Mouse (Mus musculus): ENCODE measurements around the gene Mff. TPM values are rescaled to one million over a fixed set of nuclear protein-coding genes. Genes with fewer than 3 reads are reported as not detected.
A peak's percentile ranks its signal among the peaks of the same experiment; 100 is the strongest.

Gene Mff
- polyA plus RNA-seq, 1 experiment from 2014 or later = 198 TPM

DNA sequence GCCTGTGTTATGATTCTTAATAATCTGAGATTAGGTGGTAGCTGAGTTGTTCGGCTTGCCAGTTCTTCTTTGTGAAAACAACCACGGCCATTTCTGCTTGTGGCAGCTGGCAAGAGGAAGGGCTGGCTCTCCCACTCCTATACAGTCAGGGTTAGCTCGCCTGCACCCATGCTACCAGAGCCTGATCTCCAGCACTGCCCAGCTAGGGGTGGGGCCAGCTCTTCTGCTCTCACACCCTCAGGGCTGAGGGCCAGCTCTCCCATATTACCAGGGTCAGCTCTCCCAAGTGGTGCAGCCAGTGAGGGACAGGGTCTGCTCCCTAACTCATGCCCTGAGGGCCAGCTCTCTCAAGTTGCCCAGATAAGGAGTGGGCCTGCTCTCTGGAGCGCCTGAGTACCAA lies 47.7 kb downstream of the Mff start:
- H3K9me3 ChIP-seq (replicated peaks) = no peaks in the 10 kb centered on the region
- no peak overlapping the region for H3K27ac ChIP-seq
- no peak overlapping the region for H3K4me2 ChIP-seq
- no peaks in the 10 kb centered on the region for H3K27me3 ChIP-seq
- no peak overlapping the region for H3K9ac ChIP-seq
- WGBS (ENCODE audit: insufficient replicate concordance) = 70% methylated on average over 4 of the region's 4 CpGs
- no peak for DNase-seq
- H3K36me3 ChIP-seq = no peaks in the 10 kb centered on the region
- H3K4me3 ChIP-seq (replicated peaks) = no peak overlapping the region
- ATAC-seq (ENCODE audit: low read depth) = peak; percentile 20; the same call in 1 of the 2 replicates
- no peaks in the 10 kb centered on the region for H3K4me1 ChIP-seq (replicated peaks)

GRCm38 (mm10) chr1:82773208-82773607 lies 48.5 kb downstream of the Mff start:
- ATAC-seq (ENCODE audit: low read depth) = no peak
- H3K4me1 ChIP-seq (replicated peaks) = no peaks in the 10 kb centered on the region
- 63% methylated on average over 5 of the region's 5 CpGs for WGBS (ENCODE audit: insufficient replicate concordance)

DNA sequence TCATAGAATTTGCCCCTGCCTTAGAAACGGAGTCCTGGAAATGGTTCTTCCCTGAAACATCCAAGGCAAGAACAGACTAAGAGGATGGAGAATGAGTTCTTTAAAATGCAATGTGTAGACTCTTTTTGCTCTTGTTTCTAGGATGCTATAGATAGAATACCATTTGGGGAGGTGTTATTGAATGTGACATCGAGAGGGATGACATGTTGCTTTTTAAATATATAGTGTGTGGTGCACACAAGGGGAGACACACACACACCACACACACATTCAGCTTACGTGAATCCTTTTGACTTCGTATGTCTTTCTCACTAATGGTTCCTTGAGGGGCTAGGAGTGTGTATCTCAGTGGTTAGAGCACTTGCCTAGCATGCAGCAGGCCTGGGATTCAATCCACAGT lies 50.6 kb downstream of the Mff start:
- no peaks in the 10 kb centered on the region for H3K36me3 ChIP-seq
- no peak overlapping the region for H3K4me3 ChIP-seq (replicated peaks)
- ATAC-seq (ENCODE audit: low read depth) (no peak), DNase-seq (no peak)
- no peak overlapping the region for H3K4me2 ChIP-seq
- H3K27ac ChIP-seq = no peak overlapping the region
- H3K9ac ChIP-seq = no peak overlapping the region
- H3K27me3 ChIP-seq = no peaks in the 10 kb centered on the region
- H3K9me3 ChIP-seq (replicated peaks) = no peaks in the 10 kb centered on the region
- WGBS (ENCODE audit: insufficient replicate concordance) = 79% methylated on average over 4 of the region's 4 CpGs
- no peaks in the 10 kb centered on the region for H3K4me1 ChIP-seq (replicated peaks)

More at GRCm38 (mm10) chr1:82773208-82773607, 48.5 kb downstream of the Mff start:
- Histone ChIP-seq H3K4me2 (no peak overlapping the region), H3K9me3 (replicated peaks) (no peaks in the 10 kb centered on the region), H3K36me3 (no peaks in the 10 kb centered on the region), H3K27ac (no peak overlapping the region), H3K27me3 (no peaks in the 10 kb centered on the region), H3K4me3 (replicated peaks) (no peak overlapping the region), H3K9ac (no peak overlapping the region)
- DNase-seq = no peak

DNA sequence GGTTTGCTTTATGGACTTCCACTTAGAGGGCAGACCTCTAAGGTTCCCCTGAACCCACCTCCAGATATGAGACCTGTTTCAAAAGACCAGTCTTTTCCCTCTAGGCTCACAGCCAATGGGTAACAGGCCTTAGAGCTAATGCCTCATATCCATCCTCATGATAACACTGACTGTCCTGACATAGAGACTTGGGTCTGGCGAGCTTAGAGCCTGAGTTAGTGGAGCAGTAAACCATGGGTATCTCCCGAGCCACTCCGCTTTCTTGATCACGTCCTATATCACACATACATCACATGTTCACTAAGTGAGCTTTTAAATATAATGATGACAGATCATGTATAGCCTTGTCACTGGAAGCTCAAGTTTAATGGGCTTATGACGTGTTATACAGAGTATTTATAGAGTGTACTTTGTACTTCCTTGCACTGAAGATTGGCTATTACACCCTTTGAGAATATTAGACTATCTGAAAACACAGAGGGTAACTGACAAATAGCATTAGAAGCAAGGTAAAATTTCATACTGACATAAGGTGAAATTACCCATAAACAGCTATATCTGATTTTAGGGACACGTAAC lies 54.8 kb downstream of the Mff start:
- no peaks in the 10 kb centered on the region for H3K4me1 ChIP-seq (replicated peaks)
- no peak overlapping the region for H3K27ac ChIP-seq
- no peak for ATAC-seq (ENCODE audit: low read depth)
- H3K36me3 ChIP-seq = no peaks in the 10 kb centered on the region
- no peaks in the 10 kb centered on the region for H3K9me3 ChIP-seq (replicated peaks)
- no peaks in the 10 kb centered on the region for H3K27me3 ChIP-seq
- 72% methylated on average over 6 of the region's 6 CpGs for WGBS (ENCODE audit: insufficient replicate concordance)
- no peak overlapping the region for H3K4me3 ChIP-seq (replicated peaks)
- DNase-seq = no peak
- H3K4me2 ChIP-seq = no peak overlapping the region
- H3K9ac ChIP-seq = no peak overlapping the region

GRCm38 (mm10) chr1:82783559-82783958 lies 58.9 kb downstream of the Mff start:
- Histone ChIP-seq H3K27me3 (no peaks in the 10 kb centered on the region), H3K27ac (no peak overlapping the region), H3K4me1 (replicated peaks) (peaks cover 7% of the 10 kb centered on the region; the same call in 1 of the 2 replicates), H3K9me3 (replicated peaks) (no peaks in the 10 kb centered on the region), H3K36me3 (no peaks in the 10 kb centered on the region), H3K4me3 (replicated peaks) (no peak overlapping the region), H3K9ac (no peak overlapping the region), H3K4me2 (no peak overlapping the region)
- DNase-seq (no peak), ATAC-seq (ENCODE audit: low read depth) (no peak)
- WGBS (ENCODE audit: insufficient replicate concordance) = 51% methylated on average over 3 of the region's 3 CpGs

DNA sequence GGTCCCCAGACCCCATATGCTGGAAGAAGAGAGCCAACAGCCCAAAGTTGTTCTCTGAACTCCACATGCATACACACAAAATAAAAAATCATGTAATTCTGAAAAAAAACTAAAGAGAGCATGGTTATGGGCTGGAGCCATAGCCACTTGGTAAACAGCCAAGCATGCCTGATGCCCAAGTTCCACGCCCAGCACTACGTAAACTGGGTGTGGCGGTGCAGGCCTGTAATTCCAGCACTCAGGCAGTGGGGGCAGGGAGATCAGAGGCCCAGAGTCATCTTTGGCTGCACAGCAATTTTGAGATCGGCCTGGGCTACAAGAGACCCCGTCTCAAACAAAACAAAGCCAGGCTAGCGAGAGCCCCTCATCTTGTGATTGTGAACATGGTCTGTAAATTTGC lies 60.9 kb downstream of the Mff start:
- ATAC-seq (ENCODE audit: low read depth) = peak; percentile 67; the same call in 1 of the 2 replicates
- no peak for DNase-seq
- H3K27me3 ChIP-seq = no peaks in the 10 kb centered on the region

GRCm38 (mm10) chr1:82787414-82787813 lies 62.7 kb downstream of the Mff start:
- H3K4me3 ChIP-seq (replicated peaks) = no peak overlapping the region
- WGBS (ENCODE audit: insufficient replicate concordance) = 6% methylated on average over 2 of the region's 2 CpGs
- H3K4me1 ChIP-seq (replicated peaks) = peaks cover 11% of the 10 kb centered on the region
- no peak overlapping the region for H3K9ac ChIP-seq
- no peak overlapping the region for H3K4me2 ChIP-seq
- ATAC-seq (ENCODE audit: low read depth) (peak; percentile 44; the same call in 1 of the 2 replicates), DNase-seq (peak; percentile 15)
- no peaks in the 10 kb centered on the region for H3K27me3 ChIP-seq
- H3K36me3 ChIP-seq = no peaks in the 10 kb centered on the region
- H3K27ac ChIP-seq = no peak overlapping the region
- no peaks in the 10 kb centered on the region for H3K9me3 ChIP-seq (replicated peaks)

More for the DNA sequence above, 60.9 kb downstream of the Mff start:
- no peak overlapping the region for H3K4me3 ChIP-seq (replicated peaks)
- no peaks in the 10 kb centered on the region for H3K9me3 ChIP-seq (replicated peaks)
- H3K4me1 ChIP-seq (replicated peaks) = peaks cover 7% of the 10 kb centered on the region; the same call in 1 of the 2 replicates
- no peak overlapping the region for H3K9ac ChIP-seq
- 69% methylated on average over 6 of the region's 6 CpGs for WGBS (ENCODE audit: insufficient replicate concordance)
- no peaks in the 10 kb centered on the region for H3K36me3 ChIP-seq
- H3K27ac ChIP-seq = no peak overlapping the region
- no peak overlapping the region for H3K4me2 ChIP-seq

DNA sequence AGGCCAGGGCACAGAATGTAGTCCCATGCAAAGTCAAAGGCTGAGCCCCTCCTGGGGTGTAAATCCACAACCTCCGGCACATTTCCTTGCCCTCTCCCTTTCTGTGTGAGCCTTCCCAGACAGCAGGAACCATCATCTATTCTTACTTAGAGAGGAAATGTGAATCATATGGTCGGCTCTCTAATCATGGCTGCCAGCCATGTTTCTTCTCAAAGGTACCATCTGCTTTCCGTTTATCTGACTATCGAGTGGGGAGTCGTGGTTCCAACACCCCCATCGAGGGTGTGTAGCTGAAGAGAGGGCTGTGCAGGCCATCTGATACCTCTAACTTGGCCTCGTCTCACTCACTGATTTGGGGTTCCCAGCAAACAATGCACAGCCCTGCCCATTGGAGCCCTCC lies 63.4 kb downstream of the Mff start:
- Histone ChIP-seq H3K4me1 (replicated peaks) (peaks cover 14% of the 10 kb centered on the region), H3K4me2 (no peak overlapping the region), H3K9ac (no peak overlapping the region), H3K9me3 (replicated peaks) (no peaks in the 10 kb centered on the region), H3K36me3 (no peaks in the 10 kb centered on the region), H3K27me3 (no peaks in the 10 kb centered on the region), H3K27ac (no peak overlapping the region), H3K4me3 (replicated peaks) (no peak overlapping the region)
- WGBS (ENCODE audit: insufficient replicate concordance) = 47% methylated on average over 7 of the region's 7 CpGs
- no peak for ATAC-seq (ENCODE audit: low read depth)
- DNase-seq = no peak

GRCm38 (mm10) chr1:82791105-82791504 lies 66.4 kb downstream of the Mff start:
- H3K36me3 ChIP-seq = no peaks in the 10 kb centered on the region
- ATAC-seq (ENCODE audit: low read depth) (no peak), DNase-seq (no peak)
- no peaks in the 10 kb centered on the region for H3K9me3 ChIP-seq (replicated peaks)
- H3K9ac ChIP-seq = no peak overlapping the region
- H3K27me3 ChIP-seq = no peaks in the 10 kb centered on the region
- no peak overlapping the region for H3K27ac ChIP-seq
- H3K4me2 ChIP-seq = no peak overlapping the region
- peaks cover 21% of the 10 kb centered on the region for H3K4me1 ChIP-seq (replicated peaks)
- WGBS (ENCODE audit: insufficient replicate concordance) = 77% methylated on average over 11 of the region's 11 CpGs
- no peak overlapping the region for H3K4me3 ChIP-seq (replicated peaks)

DNA sequence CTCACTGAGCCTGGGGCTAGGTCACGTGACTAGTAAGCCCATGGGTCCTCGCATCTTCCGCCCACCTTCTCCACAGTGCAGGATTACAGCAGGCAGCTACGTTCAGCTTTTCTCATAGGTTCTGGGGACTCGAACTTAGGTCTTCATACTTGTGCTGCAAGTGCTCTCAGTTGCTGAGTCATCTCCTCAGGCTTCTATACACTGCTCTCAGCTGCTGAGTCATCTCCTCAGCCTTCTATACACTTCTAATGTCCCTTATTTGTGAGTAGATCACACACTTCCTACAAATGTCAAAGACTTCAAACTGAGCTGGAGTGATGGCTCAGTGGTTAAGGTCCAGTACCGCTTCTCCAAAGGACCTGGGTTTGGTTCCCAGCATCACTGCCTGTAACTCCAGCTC lies 67.5 kb downstream of the Mff start:
- WGBS (ENCODE audit: insufficient replicate concordance) = 80% methylated on average over 6 of the region's 6 CpGs
- Histone ChIP-seq H3K27ac (no peak overlapping the region), H3K4me1 (replicated peaks) (peaks cover 33% of the 10 kb centered on the region), H3K4me2 (no peak overlapping the region), H3K4me3 (replicated peaks) (no peak overlapping the region), H3K9me3 (replicated peaks) (no peaks in the 10 kb centered on the region), H3K27me3 (no peaks in the 10 kb centered on the region), H3K36me3 (no peaks in the 10 kb centered on the region), H3K9ac (no peak overlapping the region)
- ATAC-seq (ENCODE audit: low read depth) (peak; percentile 63), DNase-seq (no peak)

DNA sequence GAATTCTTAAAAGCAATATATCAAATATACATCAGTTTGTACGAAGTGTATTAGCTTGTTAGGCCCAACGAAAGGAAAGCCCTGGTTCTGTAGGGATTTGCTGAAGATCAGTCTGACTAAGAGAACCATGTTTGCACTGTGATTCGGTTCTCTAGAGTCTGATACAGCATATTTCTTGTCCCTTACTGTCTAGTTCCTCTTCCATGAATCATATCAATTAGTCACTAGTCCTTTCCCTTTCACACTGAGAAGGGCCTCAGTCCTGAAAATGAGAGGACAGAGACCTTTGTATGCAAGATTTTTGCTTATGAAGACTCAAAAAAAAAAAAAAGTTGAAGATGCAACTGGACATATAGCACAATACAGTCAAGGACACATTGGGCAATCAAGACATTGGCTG lies 68.4 kb downstream of the Mff start:
- Histone ChIP-seq H3K9me3 (replicated peaks) (no peaks in the 10 kb centered on the region), H3K4me1 (replicated peaks) (peaks cover 37% of the 10 kb centered on the region), H3K4me2 (no peak overlapping the region), H3K36me3 (no peaks in the 10 kb centered on the region), H3K27ac (no peak overlapping the region), H3K4me3 (replicated peaks) (no peak overlapping the region), H3K9ac (no peak overlapping the region), H3K27me3 (no peaks in the 10 kb centered on the region)
- DNase-seq (no peak), ATAC-seq (ENCODE audit: low read depth) (no peak)
- WGBS (ENCODE audit: insufficient replicate concordance) = 73% methylated on average over 3 of the region's 3 CpGs

- no peaks in the 10 kb centered on the region for H3K36me3 ChIP-seq
- no peak overlapping the region for H3K4me2 ChIP-seq
- 69% methylated on average over 4 of the region's 4 CpGs for WGBS (ENCODE audit: insufficient replicate concordance)
- H3K9me3 ChIP-seq (replicated peaks) = no peaks in the 10 kb centered on the region
- H3K27me3 ChIP-seq = no peaks in the 10 kb centered on the region
- no peak overlapping the region for H3K27ac ChIP-seq
- H3K4me3 ChIP-seq (replicated peaks) = no peak overlapping the region
- H3K4me1 ChIP-seq (replicated peaks) = peaks cover 41% of the 10 kb centered on the region
- H3K9ac ChIP-seq = no peak overlapping the region
- no peak for ATAC-seq (ENCODE audit: low read depth)
- no peak for DNase-seq
Observed at GRCm38 (mm10) chr1:82793986-82794385, 69.3 kb downstream of the Mff start.
